In genomic region chrX:12225892-12226206, GRCm38 (mm10) we compare ENCODE assay signal across 11 mouse cellular contexts.
DNase-seq lines count a peak whose midpoint lies in the region; ATAC-seq lines count a peak whose summit lies in the region.
"Had no signal": no experiment of that assay in that cellular context is flagged by ENCODE, and none has a peak within 500 bp of the region (broad histone marks: within the 10 kb centered on the region; RNA-seq: fewer than 3 reads in every experiment).

No protein-coding gene starts in this region.

- no peak overlapping the region for H3K27ac ChIP-seq in kidney, embryonic 15.5 days
- H3K27ac ChIP-seq in forebrain, embryonic 15.5 days (replicated peaks), result no peak overlapping the region
- no peak overlapping the region for H3K27ac ChIP-seq in midbrain, embryonic 11.5 days (ENCODE audit: low read depth, low read length)

- 17% methylated on average over 3 of the region's 3 CpGs for WGBS in kidney, embryonic 15.5 days
- 38% methylated on average over 3 of the region's 3 CpGs for WGBS in forebrain, embryonic 15.5 days
- WGBS in midbrain, embryonic 11.5 days, result 23% methylated on average over 3 of the region's 3 CpGs

- no peak overlapping the region for H3K9ac ChIP-seq in kidney, embryonic 15.5 days
- H3K9ac ChIP-seq in forebrain, embryonic 15.5 days (replicated peaks), result no peak overlapping the region
- H3K9ac ChIP-seq in midbrain, embryonic 11.5 days (ENCODE audit: low read length), result peak overlapping the region; percentile 12; the same call in 1 of the 2 replicates

- DNase-seq in cerebellum, adult 11-12 months, result peak; percentile 2
- DNase-seq in cerebellum, adult 18-20 months, result no peak
- DNase-seq in kidney, adult 11 months, result no peak
- no peak for DNase-seq in midbrain, embryonic 11.5 days (ENCODE audit: low spot score, missing footprints)
- no peak for DNase-seq in left cerebral cortex, postnatal 4 days
- no peak for DNase-seq in lung, adult 18-20 months
- DNase-seq: adrenal gland, postnatal 25 days; heart, adult 18-20 months; lung, postnatal 14 days had no signal

- intact Hi-C loops in left cerebral cortex, postnatal 4 days (cut with DNase I), result no loop called here

- no peaks in the 10 kb centered on the region for H3K9me3 ChIP-seq in kidney, embryonic 15.5 days (replicated peaks)
- H3K9me3 ChIP-seq in forebrain, embryonic 15.5 days, result no peaks in the 10 kb centered on the region
- H3K9me3 ChIP-seq in midbrain, embryonic 11.5 days (ENCODE audit: control insufficient read depth, low read length), result no peaks in the 10 kb centered on the region

- no peak for ATAC-seq in kidney, embryonic 15.5 days (replicated peaks; ENCODE audit: low FRiP score)
- ATAC-seq in forebrain, embryonic 15.5 days (replicated peaks), result no peak
- ATAC-seq in midbrain, embryonic 11.5 days (ENCODE audit: low FRiP score), result no peak

- 0 out of 2 replicates have a peak, but pooled peaks cover 8% of the 10 kb centered on the region for H3K4me1 ChIP-seq in kidney, embryonic 15.5 days
- peaks cover 5% of the 10 kb centered on the region; the same call in 1 of the 2 replicates for H3K4me1 ChIP-seq in forebrain, embryonic 15.5 days
- no peaks in the 10 kb centered on the region for H3K4me1 ChIP-seq in midbrain, embryonic 11.5 days (ENCODE audit: control insufficient read depth, insufficient read depth, low read length)

- peak overlapping the region; percentile 52 for H3K4me2 ChIP-seq in kidney, embryonic 15.5 days
- peak overlapping the region; percentile 37 for H3K4me2 ChIP-seq in forebrain, embryonic 15.5 days (replicated peaks)
- H3K4me2 ChIP-seq in midbrain, embryonic 11.5 days, result peak overlapping the region; percentile 27

- no peaks in the 10 kb centered on the region for H3K36me3 ChIP-seq in kidney, embryonic 15.5 days
- H3K36me3 ChIP-seq in forebrain, embryonic 15.5 days, result no peaks in the 10 kb centered on the region
- H3K36me3 ChIP-seq in midbrain, embryonic 11.5 days (ENCODE audit: control insufficient read depth, insufficient read depth, low read length), result no peaks in the 10 kb centered on the region

- H3K27me3 ChIP-seq in kidney, embryonic 15.5 days, result peaks cover 22% of the 10 kb centered on the region
- H3K27me3 ChIP-seq in forebrain, embryonic 15.5 days, result no peaks in the 10 kb centered on the region
- H3K27me3 ChIP-seq in midbrain, embryonic 11.5 days (ENCODE audit: control insufficient read depth, insufficient read depth, low read length), result no peaks in the 10 kb centered on the region; the same call in 1 of the 2 replicates

- no peak overlapping the region for H3K4me3 ChIP-seq in kidney, embryonic 15.5 days (replicated peaks)
- no peak overlapping the region; the same call in 1 of the 2 replicates for H3K4me3 ChIP-seq in forebrain, embryonic 15.5 days
- no peak overlapping the region for H3K4me3 ChIP-seq in midbrain, embryonic 11.5 days (ENCODE audit: low read depth, low read length)
